Mouse (Mus musculus) megakaryocyte, embryonic 14.5 days (primary cell): ENCODE measurements at regions not wholly inside any gene's neighbourhood (a gene's known extent, or its start where the extent isn't known, plus 50 kb on each side); places are given as distances from the start of the nearest gene placed in this dataset.

Source experiments
- FLI1 ChIP-seq: IDR thresholded peaks from 2 replicates; pipeline ENCODE4 v1.6.1; 2012; ENCODE audit warnings: low read length, inconsistent platforms, mixed read lengths
- GATA1 ChIP-seq: IDR thresholded peaks from 3 replicates; pipeline ENCODE4 v1.6.1; 2012; ENCODE audit warnings: mixed read lengths, low read length, inconsistent platforms, borderline replicate concordance

- TF ChIP-seq GATA1 (no peak), FLI1 (no peak)
These were observed 56.3 kb downstream of the Mex3b start for GRCm38 (mm10) chr7:82923220-82924071.
